Mouse (Mus musculus) liver, postnatal 0 days (tissue): ENCODE measurements at regions not wholly inside any gene's neighbourhood (a gene's known extent, or its start where the extent isn't known, plus 50 kb on each side); places are given as distances from the start of the nearest gene placed in this dataset.

Experiments used
- ATAC-seq: fragments of 200-750 bp; cut with Nextera tagmentation; 2 replicates; pipeline ENCODE4 v1.8.0; 2017; ENCODE audit warnings: mild to moderate bottlenecking, moderate library complexity
- DNase-seq: peaks from one replicate; pipeline ENCODE4 v3.0.0-alpha.2; 2016
- H3K27ac ChIP-seq: fragments of 300-500 bp; sonication (generic); 2 replicates; pipeline ENCODE4 v1.5.1; 2014; ENCODE audit warnings: antibody characterized with exemption, moderate library complexity, mild to moderate bottlenecking, low read depth
- H3K27me3 ChIP-seq: fragments of 300-500 bp; sonication (generic); 2 replicates; pipeline ENCODE4 v1.6.1; 2014; ENCODE audit warnings: low read length, control low read depth, mixed read lengths; ENCODE audit not compliant: insufficient read depth
- H3K36me3 ChIP-seq: fragments of 300-500 bp; sonication (generic); replicated peaks from 2 replicates; pipeline ENCODE4 v1.6.1; 2014; ENCODE audit warnings: mild to moderate bottlenecking, control low read depth, low read length, moderate library complexity, mixed read lengths; ENCODE audit not compliant: insufficient read depth
- H3K4me1 ChIP-seq: fragments of 300-500 bp; sonication (generic); 2 replicates; pipeline ENCODE4 v1.6.1; 2014; ENCODE audit warnings: antibody characterized with exemption, mild to moderate bottlenecking, control low read depth; ENCODE audit not compliant: insufficient read depth
- H3K4me2 ChIP-seq: fragments of 300-500 bp; sonication (generic); 2 replicates; pipeline ENCODE4 v1.6.1; 2014; ENCODE audit warnings: low read depth, mild to moderate bottlenecking, low read length, moderate library complexity, mixed read lengths
- H3K4me3 ChIP-seq: fragments of 300-500 bp; sonication (generic); 2 replicates; pipeline ENCODE4 v1.5.1; 2014; ENCODE audit warnings: low read depth, low read length
- H3K9ac ChIP-seq: fragments of 300-500 bp; sonication (generic); replicated peaks from 2 replicates; pipeline ENCODE4 v1.6.1; 2014; ENCODE audit warnings: mild to moderate bottlenecking, moderate library complexity
- H3K9me3 ChIP-seq: fragments of 300-500 bp; sonication (generic); 2 replicates; pipeline ENCODE4 v1.6.1; 2016; ENCODE audit warnings: mild to moderate bottlenecking, control low read depth, low read length, mixed read lengths
- CTCF ChIP-seq: sonication (generic); IDR thresholded peaks from 2 replicates; pipeline ENCODE4 v1.5.1; 2016; ENCODE audit warnings: antibody characterized with exemption, low read depth
- EP300 ChIP-seq: IDR thresholded peaks from 2 replicates; pipeline ENCODE4 v1.6.1; 2016; ENCODE audit warnings: antibody characterized with exemption, low read depth, mild to moderate bottlenecking
- WGBS: fragments of 180-500 bp; shearing (Covaris S2); extraction: QIAGEN DNeasy Blood & Tissue Kit; methylation state at CpG from one replicate; pipeline ENCODE4 v1.1.7; 2014; ENCODE audit not compliant: insufficient replicate concordance; 5-methylcytosine and 5-hydroxymethylcytosine counted together

GRCm38 (mm10) chr1:73395034-73395433 lies 379.3 kb upstream of the Tnp1 start:
- no peak overlapping the region for H3K4me2 ChIP-seq
- no peaks in the 10 kb centered on the region for H3K27me3 ChIP-seq
- no peaks in the 10 kb centered on the region for H3K36me3 ChIP-seq
- H3K27ac ChIP-seq: no peak overlapping the region
- H3K9me3 ChIP-seq: no peaks in the 10 kb centered on the region
- 72% methylated on average over 1 of the region's 1 CpGs for WGBS
- no peak for DNase-seq
- H3K4me1 ChIP-seq: no peaks in the 10 kb centered on the region
- no peak overlapping the region for H3K9ac ChIP-seq
- no peak for TF ChIP-seq EP300
- TF ChIP-seq CTCF: no peak
- no peak overlapping the region for H3K4me3 ChIP-seq
- no peak for ATAC-seq

GRCm38 (mm10) chr1:73394466-73394865 lies 378.8 kb upstream of the Tnp1 start:
- no peaks in the 10 kb centered on the region for H3K36me3 ChIP-seq
- no peaks in the 10 kb centered on the region for H3K4me1 ChIP-seq
- H3K4me2 ChIP-seq: no peak overlapping the region
- ATAC-seq (no peak), DNase-seq (no peak)
- TF ChIP-seq EP300 (no peak), CTCF (no peak)
- H3K27me3 ChIP-seq: no peaks in the 10 kb centered on the region
- no peak overlapping the region for H3K9ac ChIP-seq
- no peak overlapping the region for H3K4me3 ChIP-seq
- no peak overlapping the region for H3K27ac ChIP-seq
- H3K9me3 ChIP-seq: no peaks in the 10 kb centered on the region
- WGBS: 64% methylated on average over 1 of the region's 1 CpGs

GRCm38 (mm10) chr1:73392077-73392476 lies 376.4 kb upstream of the Tnp1 start:
- no peak overlapping the region for H3K27ac ChIP-seq
- no peaks in the 10 kb centered on the region for H3K27me3 ChIP-seq
- H3K4me2 ChIP-seq: no peak overlapping the region
- H3K4me3 ChIP-seq: no peak overlapping the region
- no peak for DNase-seq
- no peak for ATAC-seq
- H3K9ac ChIP-seq: no peak overlapping the region
- TF ChIP-seq EP300: no peak
- no peaks in the 10 kb centered on the region for H3K36me3 ChIP-seq
- WGBS: 68% methylated on average over 10 of the region's 10 CpGs
- H3K4me1 ChIP-seq: no peaks in the 10 kb centered on the region
- no peaks in the 10 kb centered on the region for H3K9me3 ChIP-seq

- Histone ChIP-seq H3K4me3 (no peak overlapping the region), H3K9ac (no peak overlapping the region), H3K9me3 (no peaks in the 10 kb centered on the region), H3K27me3 (no peaks in the 10 kb centered on the region), H3K4me1 (no peaks in the 10 kb centered on the region), H3K27ac (no peak overlapping the region), H3K4me2 (no peak overlapping the region), H3K36me3 (no peaks in the 10 kb centered on the region)
- TF ChIP-seq EP300 (no peak), CTCF (no peak)
- DNase-seq (no peak), ATAC-seq (no peak)
- 74% methylated on average over 3 of the region's 3 CpGs for WGBS
Measured at GRCm38 (mm10) chr1:73389976-73390375, 374.3 kb upstream of the Tnp1 start.

DNA sequence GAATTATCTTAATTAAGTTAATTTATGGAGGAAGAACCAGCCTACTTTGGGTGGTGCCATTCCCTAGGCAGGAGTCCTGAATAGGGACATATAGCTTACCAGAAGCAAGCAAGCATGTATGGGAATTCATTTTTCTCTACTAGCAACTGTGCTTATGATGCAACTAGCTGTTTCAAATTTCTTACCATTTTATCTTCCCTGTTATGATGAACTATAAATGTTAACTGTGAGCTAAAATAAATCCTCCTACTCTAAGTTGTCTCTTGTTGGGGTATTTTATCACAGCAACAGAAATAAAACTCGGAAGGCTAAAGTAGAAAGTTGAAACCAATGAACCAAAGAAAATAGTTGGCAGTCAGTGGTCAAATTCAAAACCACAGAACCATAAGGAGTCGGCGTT lies 373.5 kb upstream of the Tnp1 start:
- TF ChIP-seq CTCF (no peak), EP300 (no peak)
- Histone ChIP-seq H3K36me3 (no peaks in the 10 kb centered on the region), H3K27ac (no peak overlapping the region), H3K4me3 (no peak overlapping the region), H3K9me3 (no peaks in the 10 kb centered on the region), H3K4me1 (no peaks in the 10 kb centered on the region), H3K9ac (no peak overlapping the region), H3K4me2 (no peak overlapping the region), H3K27me3 (no peaks in the 10 kb centered on the region)
- WGBS: 70% methylated on average over 3 of the region's 3 CpGs
- ATAC-seq (no peak), DNase-seq (no peak)

DNA sequence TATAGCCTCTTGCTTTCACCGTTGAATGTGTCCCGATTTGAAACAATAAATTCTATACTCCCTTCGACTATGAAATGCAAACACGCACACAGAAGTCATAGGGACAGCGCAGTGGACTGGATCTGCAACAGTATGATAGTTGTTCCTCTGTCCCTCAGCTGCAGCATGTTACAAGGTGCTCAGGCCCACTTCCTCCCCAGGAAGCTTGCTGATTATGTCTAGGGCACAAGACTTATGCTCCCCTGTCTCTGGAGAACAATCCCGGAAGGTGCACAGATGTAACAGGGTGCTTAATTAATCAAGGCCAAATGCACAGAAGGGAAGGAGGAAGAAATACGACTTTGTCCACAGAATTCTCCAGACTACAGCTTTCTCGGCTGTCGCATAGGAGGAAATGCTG lies 365.9 kb upstream of the Tnp1 start:
- Histone ChIP-seq H3K4me1 (no peaks in the 10 kb centered on the region), H3K9me3 (no peaks in the 10 kb centered on the region), H3K27ac (no peak overlapping the region), H3K4me2 (no peak overlapping the region), H3K4me3 (no peak overlapping the region), H3K27me3 (no peaks in the 10 kb centered on the region), H3K36me3 (no peaks in the 10 kb centered on the region), H3K9ac (no peak overlapping the region)
- TF ChIP-seq EP300: no peak
- no peak for TF ChIP-seq CTCF
- DNase-seq (no peak), ATAC-seq (no peak)
- 64% methylated on average over 9 of the region's 9 CpGs for WGBS
